Mouse (Mus musculus): Measurements from ENCODE around the gene Yif1b. TPM values are rescaled to one million over a fixed set of nuclear protein-coding genes. Genes with fewer than 3 reads are reported as not detected.
"Not testable (repeated sequence)": the region's sequence is repeated elsewhere in the genome, so short reads cannot be mapped to it uniquely, and the experiment has no call there.

Gene Yif1b
- polyA plus RNA-seq, 1 experiment from 2014 or later, result 79.0 TPM

- WGBS, result 74% methylated on average over 13 of the region's 13 CpGs
- ATAC-seq (ENCODE audit: low FRiP score), result no peak; the same call in 1 of the 2 replicates
- peaks cover 9% of the 10 kb centered on the region for H3K4me1 ChIP-seq (replicated peaks)
- H3K9me3 ChIP-seq, result no peaks in the 10 kb centered on the region
- H3K9ac ChIP-seq, result peak overlapping the region; percentile 46; the same call in 1 of the 2 replicates
- H3K27ac ChIP-seq, result no peak overlapping the region; the same call in 1 of the 2 replicates
- H3K4me3 ChIP-seq, result no peak overlapping the region
- peak overlapping the region; percentile 35 for H3K4me2 ChIP-seq
- peaks cover 19% of the 10 kb centered on the region for H3K27me3 ChIP-seq
- no peaks in the 10 kb centered on the region for H3K36me3 ChIP-seq
Observed at GRCm38 (mm10) chr7:29225520-29225919, 12.6 kb upstream of the Yif1b start.

GRCm38 (mm10) chr7:29228202-29228601, 9.9 kb upstream of the Yif1b start:
- Histone ChIP-seq H3K27ac (no peak overlapping the region), H3K4me3 (no peak overlapping the region), H3K4me2 (no peak overlapping the region), H3K9me3 (no peaks in the 10 kb centered on the region), H3K4me1 (replicated peaks) (peaks cover 19% of the 10 kb centered on the region), H3K27me3 (peaks cover 46% of the 10 kb centered on the region), H3K9ac (no peak overlapping the region), H3K36me3 (no peaks in the 10 kb centered on the region)
- 75% methylated on average over 4 of the region's 4 CpGs for WGBS
- no peak for ATAC-seq (ENCODE audit: low FRiP score)

DNA sequence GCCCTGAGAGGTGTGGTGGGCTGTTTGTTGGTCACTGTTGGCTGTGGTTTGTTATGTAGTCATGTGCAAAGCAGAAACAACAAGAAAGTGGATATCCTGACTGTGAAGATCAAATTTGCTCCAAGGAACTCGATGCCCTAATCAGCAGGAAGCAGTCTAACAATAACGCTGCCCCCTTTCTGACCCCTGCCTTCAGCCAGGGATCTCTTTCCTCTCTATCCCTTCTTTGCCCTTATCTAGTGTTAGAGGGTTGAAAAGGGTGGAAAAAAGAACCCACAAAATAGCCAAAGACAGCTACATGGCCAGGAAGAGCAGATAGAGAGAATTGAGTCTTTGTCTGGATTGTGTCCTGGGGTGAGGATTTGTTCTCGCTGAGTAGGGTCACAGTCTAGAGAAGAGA, 7.6 kb upstream of the Yif1b start:
- H3K9ac ChIP-seq, result no peak overlapping the region
- no peak for ATAC-seq (ENCODE audit: low FRiP score)
- no peak overlapping the region for H3K4me2 ChIP-seq
- peaks cover 11% of the 10 kb centered on the region for H3K4me1 ChIP-seq (replicated peaks)
- peaks cover 60% of the 10 kb centered on the region for H3K27me3 ChIP-seq
- no peaks in the 10 kb centered on the region for H3K9me3 ChIP-seq
- WGBS, result 29% methylated on average over 3 of the region's 3 CpGs
- H3K27ac ChIP-seq, result no peak overlapping the region
- H3K4me3 ChIP-seq, result no peak overlapping the region
- no peaks in the 10 kb centered on the region for H3K36me3 ChIP-seq

DNA sequence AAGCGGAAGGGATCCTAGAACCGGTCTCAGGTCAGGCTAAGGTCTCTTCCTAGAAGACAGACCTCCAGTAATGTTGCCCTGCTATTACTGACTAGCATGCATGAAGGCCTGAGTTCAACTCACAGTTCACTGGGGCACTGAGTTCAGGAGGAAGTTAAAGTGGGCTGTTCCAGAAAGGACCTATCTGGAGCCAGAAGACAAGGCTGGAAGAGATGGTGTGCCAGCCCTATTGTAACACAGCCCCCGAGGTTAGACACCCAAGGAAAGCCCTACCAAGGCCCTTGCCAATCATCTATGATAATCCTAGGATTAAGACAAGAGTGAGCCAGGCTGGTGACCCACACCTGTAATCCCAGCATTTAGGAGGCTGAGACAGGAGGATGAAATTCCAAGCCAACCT, 6.6 kb upstream of the Yif1b start:
- no peak overlapping the region for H3K9ac ChIP-seq
- peak overlapping the region; percentile 48; the same call in 1 of the 2 replicates for H3K4me3 ChIP-seq
- WGBS, result 50% methylated on average over 3 of the region's 3 CpGs
- ATAC-seq (ENCODE audit: low FRiP score), result no peak
- peaks cover 60% of the 10 kb centered on the region for H3K27me3 ChIP-seq
- peaks cover 10% of the 10 kb centered on the region for H3K4me1 ChIP-seq (replicated peaks)
- H3K4me2 ChIP-seq, result peak overlapping the region; percentile 89; the same call in 1 of the 2 replicates
- H3K9me3 ChIP-seq, result no peaks in the 10 kb centered on the region
- no peak overlapping the region for H3K27ac ChIP-seq
- no peaks in the 10 kb centered on the region for H3K36me3 ChIP-seq

GRCm38 (mm10) chr7:29232247-29233013, 5.7 kb upstream of the Yif1b start, which contains the start of gene Kcnk6:
Gene Kcnk6 (minus strand): TSS chr7:29232515.
- ATAC-seq (ENCODE audit: low FRiP score), result peak; percentile 53; the same call in 1 of the 2 replicates
- no peaks in the 10 kb centered on the region for H3K9me3 ChIP-seq
- no peak within 1 kb of the TSS for H3K27ac ChIP-seq
- no peaks in the 10 kb centered on the region for H3K36me3 ChIP-seq
- 2% methylated on average over 61 of the region's 62 CpGs for WGBS
- peak within 1 kb of the TSS; percentile 75 for H3K9ac ChIP-seq
- H3K4me3 ChIP-seq, result peak within 1 kb of the TSS; percentile 48
- peaks cover 10% of the 10 kb centered on the region for H3K4me1 ChIP-seq (replicated peaks)
- peaks cover 60% of the 10 kb centered on the region for H3K27me3 ChIP-seq
- H3K4me2 ChIP-seq, result peak within 1 kb of the TSS; percentile 89

DNA sequence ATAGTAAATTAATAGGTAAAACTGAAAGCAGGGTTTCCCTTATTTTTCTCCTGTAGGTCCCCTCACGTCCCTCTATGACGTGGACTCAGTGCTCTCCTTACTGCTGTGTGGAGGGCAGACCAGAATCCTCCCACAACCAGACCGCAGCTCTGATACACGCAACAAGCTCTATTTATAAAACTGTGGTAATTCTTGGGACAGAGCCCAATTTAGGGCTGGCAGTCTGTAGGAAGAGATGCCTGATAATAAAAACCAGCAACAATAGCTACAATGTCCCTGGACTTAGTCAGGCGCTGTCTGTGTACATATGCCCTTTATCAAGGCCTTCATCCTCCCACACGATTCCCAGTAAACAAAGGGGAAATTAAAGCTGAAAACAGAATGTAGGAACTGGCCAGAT, 4.4 kb upstream of the Yif1b start:
- WGBS, result 84% methylated on average over 6 of the region's 6 CpGs
- H3K4me1 ChIP-seq (replicated peaks), result peaks cover 13% of the 10 kb centered on the region
- no peaks in the 10 kb centered on the region for H3K36me3 ChIP-seq
- no peaks in the 10 kb centered on the region for H3K9me3 ChIP-seq
- no peak for ATAC-seq (ENCODE audit: low FRiP score)
- H3K9ac ChIP-seq, result no peak overlapping the region
- no peak overlapping the region for H3K4me3 ChIP-seq
- peaks cover 59% of the 10 kb centered on the region for H3K27me3 ChIP-seq
- no peak overlapping the region for H3K27ac ChIP-seq
- H3K4me2 ChIP-seq, result no peak overlapping the region

- H3K27me3 ChIP-seq, result peaks cover 50% of the 10 kb centered on the region
- WGBS, result 82% methylated on average over 5 of the region's 5 CpGs
- H3K9ac ChIP-seq, result no peak overlapping the region
- H3K36me3 ChIP-seq, result no peaks in the 10 kb centered on the region
- no peak for ATAC-seq (ENCODE audit: low FRiP score)
- no peak overlapping the region for H3K4me2 ChIP-seq
- H3K4me3 ChIP-seq, result no peak overlapping the region
- no peaks in the 10 kb centered on the region for H3K9me3 ChIP-seq
- peaks cover 22% of the 10 kb centered on the region for H3K4me1 ChIP-seq (replicated peaks)
- no peak overlapping the region for H3K27ac ChIP-seq
Observed at GRCm38 (mm10) chr7:29234661-29235060, 3.5 kb upstream of the Yif1b start.

- Histone ChIP-seq H3K27me3 (peaks cover 31% of the 10 kb centered on the region), H3K4me1 (replicated peaks) (peaks cover 23% of the 10 kb centered on the region), H3K4me2 (no peak overlapping the region), H3K36me3 (no peaks in the 10 kb centered on the region), H3K4me3 (no peak overlapping the region), H3K9me3 (no peaks in the 10 kb centered on the region), H3K9ac (no peak overlapping the region), H3K27ac (no peak overlapping the region)
- WGBS, result 84% methylated on average over 4 of the region's 4 CpGs
- ATAC-seq (ENCODE audit: low FRiP score), result no peak
Observed at GRCm38 (mm10) chr7:29236593-29236992, 1.5 kb upstream of the Yif1b start.

DNA sequence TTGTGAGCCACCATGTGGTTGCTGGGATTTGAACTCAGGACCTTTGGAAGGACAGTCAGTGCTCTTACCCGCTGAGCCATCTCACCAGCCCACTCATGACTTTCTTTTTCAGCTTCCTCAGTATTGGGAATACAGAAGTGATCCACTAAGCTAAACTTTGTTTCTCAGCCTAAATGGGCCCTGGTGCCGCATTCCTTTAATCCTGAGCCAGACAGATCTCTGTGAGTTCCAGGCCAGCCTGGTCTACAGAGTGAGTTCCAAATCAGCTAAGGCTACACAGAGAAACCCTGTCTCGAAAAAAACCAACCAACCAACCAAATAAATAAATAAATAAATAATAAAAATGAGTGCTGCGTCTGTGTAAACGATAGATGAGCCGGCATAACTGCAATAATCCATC, 533 bp upstream of the Yif1b start:
- peaks cover 21% of the 10 kb centered on the region for H3K27me3 ChIP-seq
- not testable (repeated sequence) for H3K9me3 ChIP-seq, H3K36me3 ChIP-seq
- peak overlapping the region; percentile 78 for H3K9ac ChIP-seq
- peak overlapping the region; percentile 65 for H3K4me3 ChIP-seq
- peaks cover 13% of the 10 kb centered on the region for H3K4me1 ChIP-seq (replicated peaks)
- peak; percentile 30 for ATAC-seq (ENCODE audit: low FRiP score)
- H3K27ac ChIP-seq, result peak overlapping the region; percentile 88
- peak overlapping the region; percentile 64 for H3K4me2 ChIP-seq
- 32% methylated on average over 6 of the region's 6 CpGs for WGBS

DNA sequence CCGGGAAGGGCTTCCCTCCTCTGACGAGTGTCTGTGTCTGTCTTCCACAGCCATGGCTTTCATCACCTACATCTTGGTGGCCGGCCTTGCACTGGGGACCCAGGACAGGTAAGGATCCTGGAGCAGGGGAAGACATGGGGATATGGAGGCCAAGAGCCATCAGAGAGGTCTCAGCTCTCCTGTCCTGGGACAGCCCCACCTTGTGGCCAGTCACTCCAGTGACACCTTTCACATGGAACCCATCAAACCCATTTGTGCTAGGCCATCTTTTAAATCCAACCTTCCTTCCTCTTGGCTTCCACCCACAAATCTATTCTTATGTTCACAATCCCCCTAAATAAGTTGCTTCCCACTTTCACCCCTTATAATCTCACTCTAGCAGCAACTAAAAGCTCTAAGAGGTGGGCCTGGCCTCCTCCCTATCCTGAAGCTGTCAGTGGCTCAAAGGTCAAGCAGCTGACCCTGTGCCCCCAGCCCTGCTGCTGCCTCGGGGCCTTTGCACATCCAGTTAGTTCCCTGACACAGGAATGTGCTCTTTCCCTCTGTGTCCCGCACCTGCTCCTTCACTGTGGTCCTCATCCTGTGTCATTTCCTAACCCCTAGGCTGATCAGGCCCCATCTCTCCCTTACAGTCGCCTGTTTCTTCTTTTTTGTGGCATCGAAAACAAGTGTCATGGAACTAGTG, 6.7 kb downstream of the Yif1b start:
- Histone ChIP-seq H3K27ac (no peak overlapping the region), H3K36me3 (peaks cover 31% of the 10 kb centered on the region), H3K4me2 (no peak overlapping the region), H3K9me3 (no peaks in the 10 kb centered on the region), H3K27me3 (peaks cover 32% of the 10 kb centered on the region), H3K4me1 (replicated peaks) (peaks cover 11% of the 10 kb centered on the region), H3K4me3 (no peak overlapping the region), H3K9ac (no peak overlapping the region)
- WGBS, result 85% methylated on average over 6 of the region's 7 CpGs
- no peak for ATAC-seq (ENCODE audit: low FRiP score)

DNA sequence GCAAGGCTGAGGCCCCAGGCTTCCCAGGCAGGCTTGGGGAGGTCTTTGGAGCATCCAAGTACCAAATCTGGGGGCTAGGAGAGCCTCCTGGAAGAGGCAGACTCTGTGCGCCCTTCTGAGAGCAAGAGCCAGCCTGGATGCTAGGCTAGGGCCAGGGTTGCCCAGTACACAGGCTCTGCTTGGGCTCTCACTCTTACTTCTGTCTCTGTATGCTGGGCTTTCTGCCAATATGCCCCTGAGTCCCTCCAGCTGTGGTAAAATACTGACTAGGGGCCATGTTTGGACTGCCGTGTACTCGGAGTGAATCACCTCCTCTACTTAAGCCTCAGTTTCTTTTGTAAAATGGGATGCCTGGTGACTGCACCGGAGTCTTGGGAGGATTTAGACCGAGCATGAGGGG, 7.9 kb downstream of the Yif1b start:
- no peak for ATAC-seq (ENCODE audit: low FRiP score)
- no peak overlapping the region for H3K9ac ChIP-seq
- WGBS, result 93% methylated on average over 5 of the region's 5 CpGs
- peaks cover 32% of the 10 kb centered on the region for H3K27me3 ChIP-seq
- no peaks in the 10 kb centered on the region for H3K9me3 ChIP-seq
- H3K4me2 ChIP-seq, result no peak overlapping the region
- H3K4me1 ChIP-seq (replicated peaks), result peaks cover 11% of the 10 kb centered on the region
- H3K27ac ChIP-seq, result no peak overlapping the region
- H3K4me3 ChIP-seq, result no peak overlapping the region
- H3K36me3 ChIP-seq, result peaks cover 31% of the 10 kb centered on the region

DNA sequence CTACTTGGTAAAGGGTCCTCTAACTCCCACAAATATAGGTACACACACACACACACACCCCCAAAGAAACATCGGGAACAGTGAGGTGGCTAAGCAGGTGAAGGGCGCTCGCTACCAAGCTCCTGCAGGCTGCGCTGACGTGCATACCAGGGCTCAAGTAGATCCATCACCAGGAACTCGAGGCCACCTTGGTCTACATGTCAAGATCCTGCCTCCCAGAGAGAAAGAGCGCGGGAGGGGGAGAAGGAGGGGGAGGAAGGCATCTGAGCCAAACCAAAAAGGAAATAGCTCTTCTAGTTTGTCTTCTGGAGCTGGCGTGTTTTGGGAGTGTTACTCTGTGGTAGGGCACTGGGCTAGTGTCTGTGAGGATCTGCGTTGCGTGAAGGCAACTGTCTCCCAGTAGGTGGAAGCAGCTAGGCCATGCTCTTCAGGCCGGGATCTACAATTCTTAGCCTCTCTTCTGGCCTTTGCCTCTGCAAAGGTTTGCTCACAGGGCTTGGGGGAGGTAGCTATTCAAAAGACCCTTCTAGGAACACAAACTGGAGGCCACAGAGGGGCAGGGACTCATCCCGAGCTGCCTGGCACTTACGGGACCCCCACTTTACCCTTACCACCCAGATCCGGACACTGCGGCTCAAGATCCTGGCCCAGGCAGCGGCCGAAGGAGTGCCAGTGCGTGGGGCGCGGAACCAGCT, 8.6 kb downstream of the Yif1b start:
- peaks cover 31% of the 10 kb centered on the region for H3K36me3 ChIP-seq
- H3K4me1 ChIP-seq (replicated peaks), result peaks cover 11% of the 10 kb centered on the region
- H3K4me2 ChIP-seq, result no peak overlapping the region
- no peak for ATAC-seq (ENCODE audit: low FRiP score)
- 90% methylated on average over 21 of the region's 21 CpGs for WGBS
- H3K4me3 ChIP-seq, result no peak overlapping the region
- H3K27ac ChIP-seq, result no peak overlapping the region
- H3K27me3 ChIP-seq, result peaks cover 32% of the 10 kb centered on the region
- no peaks in the 10 kb centered on the region for H3K9me3 ChIP-seq
- no peak overlapping the region for H3K9ac ChIP-seq

All from hindbrain, embryonic 13.5 days (tissue).